Mouse (Mus musculus) mature B cell (primary cell): ENCODE measurements around the gene Ush2a.

Experiments used
- in situ Hi-C: fragments of 300-500 bp; cut with MboI; formaldehyde crosslinking; loops from 2 replicates; pipeline ENCODE4 v1.14.3; 2019

Ush2a gene

DNA sequence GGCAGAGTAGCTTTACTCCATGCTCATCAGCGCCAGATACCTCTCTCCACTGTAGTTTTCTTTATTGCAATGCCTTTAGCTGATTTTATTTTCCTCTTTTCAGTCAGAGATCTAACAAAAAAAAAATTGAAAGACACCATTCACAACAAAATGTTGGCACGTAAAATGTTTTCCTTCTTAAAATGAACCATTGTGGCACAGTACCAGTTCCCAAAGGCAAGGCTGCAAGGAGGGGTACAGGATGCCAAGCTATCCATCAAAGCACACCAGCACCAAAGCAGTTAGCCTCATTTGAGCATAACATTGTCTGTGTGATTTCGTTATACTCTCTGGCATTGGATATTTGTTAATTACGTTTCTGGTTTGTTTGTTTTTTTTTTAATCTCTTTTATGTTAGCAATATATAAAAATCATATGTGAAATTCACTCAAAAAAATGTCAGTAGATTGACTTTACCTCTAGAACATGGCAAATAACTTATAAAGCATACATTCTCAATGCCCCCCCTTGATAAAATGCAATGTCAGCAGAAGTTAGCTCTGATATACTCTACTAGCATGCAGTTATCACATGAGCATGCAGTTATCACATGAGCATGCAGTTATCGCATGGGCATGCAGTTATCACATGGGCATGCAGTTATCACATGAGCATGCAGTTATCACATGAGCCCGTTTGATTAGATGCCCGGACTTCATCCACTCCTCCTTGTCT, 510.9 kb downstream of the Ush2a start:
- in situ Hi-C loops, result no loop called here

DNA sequence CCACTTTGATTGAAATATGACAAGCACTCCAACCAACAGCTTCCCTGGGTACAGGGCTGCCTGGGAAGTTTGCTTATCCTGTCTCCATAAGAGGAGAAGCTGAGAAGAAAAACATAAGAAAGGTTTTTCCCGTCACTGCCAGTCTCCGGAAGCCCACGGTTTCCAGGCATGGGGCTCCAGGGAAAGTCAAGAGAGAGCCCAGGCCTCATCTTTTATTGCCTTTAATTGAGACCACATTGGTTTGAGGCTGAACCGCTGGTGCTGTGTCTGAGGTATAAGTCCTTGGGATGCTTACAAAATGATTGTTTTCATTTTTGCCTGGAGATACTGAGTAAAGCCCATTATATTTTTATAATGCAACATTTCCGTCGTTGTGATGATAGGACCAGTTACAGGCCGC, 511.8 kb downstream of the Ush2a start:
- in situ Hi-C loops, result no loop called here

DNA sequence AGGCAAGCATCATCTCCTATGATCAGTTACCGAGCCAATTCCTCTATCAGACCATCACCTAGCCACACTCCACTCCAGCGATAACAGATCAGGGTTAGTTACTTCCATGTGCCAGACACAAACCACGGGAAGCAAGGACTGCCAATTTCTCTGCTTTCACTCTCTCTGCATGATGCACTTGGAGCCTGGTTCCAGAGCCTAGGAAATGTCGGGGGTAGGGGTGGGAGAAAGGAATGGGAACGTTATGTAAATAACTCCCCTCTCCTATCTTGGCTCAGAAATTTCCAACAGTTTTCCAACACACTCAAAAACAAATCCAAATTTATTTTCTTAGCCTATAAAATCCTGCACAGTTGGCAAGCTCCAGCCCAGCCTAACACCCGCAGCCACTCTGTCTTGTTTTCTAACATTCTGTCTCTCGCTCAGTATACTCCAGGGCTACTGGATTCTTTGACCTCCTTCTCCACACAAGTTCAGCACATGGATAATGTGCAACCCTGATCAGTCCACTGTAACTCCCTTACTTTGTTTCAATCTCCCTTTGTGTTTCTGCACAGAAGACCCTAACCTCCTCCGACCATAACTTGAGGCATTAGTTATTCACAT, 515.8 kb downstream of the Ush2a start:
- in situ Hi-C loops, result no loop called here

- in situ Hi-C loops, result no loop called here
These were observed 523.2 kb downstream of the Ush2a start for GRCm38 (mm10) chr1:188785056-188785455.

DNA sequence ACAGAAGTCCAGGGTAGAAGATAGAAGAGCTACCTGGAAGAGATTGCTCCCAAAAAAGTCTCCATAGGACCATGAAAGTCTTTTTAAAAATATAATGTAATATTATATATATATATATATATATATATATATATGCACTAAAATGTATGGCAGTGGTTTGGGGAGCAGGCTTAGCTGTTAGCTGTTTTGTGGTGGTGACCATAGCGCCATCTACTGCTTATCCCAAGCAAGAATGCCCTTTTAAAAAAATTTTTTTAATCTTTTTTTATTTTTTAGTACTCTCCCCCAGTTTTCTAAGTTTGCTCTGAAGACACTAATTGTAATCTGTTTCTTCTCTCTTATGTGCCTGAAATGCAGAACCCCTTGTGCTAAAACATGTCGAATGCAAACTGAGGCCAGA, 543.2 kb downstream of the Ush2a start:
- in situ Hi-C loops, result no loop called here

GRCm38 (mm10) chr1:188805852-188806251, 544.0 kb downstream of the Ush2a start:
- in situ Hi-C loops, result no loop called here

- in situ Hi-C loops, result no loop called here
These were observed 548.8 kb downstream of the Ush2a start for GRCm38 (mm10) chr1:188810631-188811030.

GRCm38 (mm10) chr1:188815072-188815471, 553.2 kb downstream of the Ush2a start:
- in situ Hi-C loops, result no loop called here

- in situ Hi-C loops, result no loop called here
These were observed 562.4 kb downstream of the Ush2a start for GRCm38 (mm10) chr1:188824195-188824594.

- in situ Hi-C loops, result no loop called here
These were observed 563.2 kb downstream of the Ush2a start for GRCm38 (mm10) chr1:188824878-188825532.

GRCm38 (mm10) chr1:188830527-188831407, 568.9 kb downstream of the Ush2a start:
- in situ Hi-C loops, result no loop called here

DNA sequence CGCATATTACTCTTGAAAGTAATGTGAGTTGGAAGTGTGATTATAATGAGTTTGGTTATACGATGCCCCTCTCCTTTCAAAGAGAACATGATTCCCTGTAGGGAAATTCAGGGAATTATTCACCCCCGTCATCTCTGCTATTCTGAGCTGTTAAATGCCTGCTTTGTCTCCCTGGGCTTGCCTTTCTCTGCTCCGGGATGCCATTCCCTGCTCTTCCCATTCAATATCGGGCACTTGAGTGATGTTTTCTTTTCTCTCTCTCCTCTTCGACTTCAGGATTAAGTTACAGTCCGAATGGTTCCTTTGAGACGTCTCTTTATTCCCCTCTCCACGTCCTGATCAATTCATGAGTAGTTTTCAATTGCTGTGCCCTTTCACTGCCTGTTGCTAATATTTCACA, 572.1 kb downstream of the Ush2a start:
- in situ Hi-C loops, result no loop called here

DNA sequence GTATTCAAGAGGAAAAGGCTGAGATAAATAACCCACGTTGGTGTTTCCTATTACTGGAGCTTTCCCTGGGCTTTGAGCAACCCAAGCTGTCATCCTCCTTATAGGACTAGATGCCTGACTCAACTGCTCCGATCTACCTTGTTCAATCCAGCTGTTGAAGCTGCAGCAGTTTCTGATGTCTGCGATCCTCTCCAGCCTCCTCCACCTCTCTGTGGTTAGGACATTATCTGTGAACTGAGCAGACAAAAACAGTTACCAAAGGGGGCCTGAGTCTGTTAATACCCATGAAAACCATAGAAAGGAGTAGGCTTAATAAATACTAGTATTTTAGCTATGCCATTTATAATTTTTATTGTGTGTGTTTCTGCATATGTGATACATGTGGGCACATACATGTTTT, 572.9 kb downstream of the Ush2a start:
- in situ Hi-C loops, result no loop called here

GRCm38 (mm10) chr1:188837613-188838295, 575.9 kb downstream of the Ush2a start:
- in situ Hi-C loops, result no loop called here

- in situ Hi-C loops, result no loop called here
These were observed 585.4 kb downstream of the Ush2a start for GRCm38 (mm10) chr1:188847242-188847641.

DNA sequence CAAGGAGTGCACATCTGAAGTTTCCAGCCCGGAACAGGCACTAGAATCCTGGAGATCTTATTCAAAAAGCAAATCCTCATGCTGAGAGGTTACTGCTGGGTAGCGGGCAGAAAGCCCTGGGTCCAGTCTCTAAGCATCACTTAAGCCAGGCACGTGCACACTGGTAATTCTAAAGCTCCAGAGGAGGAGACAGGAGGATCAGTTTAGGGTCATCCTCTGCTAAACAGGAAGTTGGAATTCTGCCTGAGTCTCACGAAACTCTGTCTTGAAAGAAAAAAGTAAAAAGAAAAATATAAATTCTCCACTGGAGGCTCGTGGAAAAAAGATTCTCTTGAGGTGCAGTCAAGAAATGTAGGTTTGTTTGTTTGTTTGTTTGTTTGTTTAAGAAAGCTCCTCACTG, 591.0 kb downstream of the Ush2a start:
- in situ Hi-C loops, result no loop called here

- in situ Hi-C loops, result no loop called here
These were observed 592.4 kb downstream of the Ush2a start for GRCm38 (mm10) chr1:188854240-188854639.

- in situ Hi-C loops, result no loop called here
These were observed 593.2 kb downstream of the Ush2a start for GRCm38 (mm10) chr1:188855034-188855433.

GRCm38 (mm10) chr1:188859718-188860117, 597.9 kb downstream of the Ush2a start:
- in situ Hi-C loops, result no loop called here

- in situ Hi-C loops, result no loop called here
These were observed 604.1 kb downstream of the Ush2a start for GRCm38 (mm10) chr1:188865881-188866280.

- in situ Hi-C loops, result no loop called here
These were observed 604.7 kb downstream of the Ush2a start for GRCm38 (mm10) chr1:188866515-188866914.
